Mouse (Mus musculus): Measurements from ENCODE around the gene Apopt1.

DNA sequence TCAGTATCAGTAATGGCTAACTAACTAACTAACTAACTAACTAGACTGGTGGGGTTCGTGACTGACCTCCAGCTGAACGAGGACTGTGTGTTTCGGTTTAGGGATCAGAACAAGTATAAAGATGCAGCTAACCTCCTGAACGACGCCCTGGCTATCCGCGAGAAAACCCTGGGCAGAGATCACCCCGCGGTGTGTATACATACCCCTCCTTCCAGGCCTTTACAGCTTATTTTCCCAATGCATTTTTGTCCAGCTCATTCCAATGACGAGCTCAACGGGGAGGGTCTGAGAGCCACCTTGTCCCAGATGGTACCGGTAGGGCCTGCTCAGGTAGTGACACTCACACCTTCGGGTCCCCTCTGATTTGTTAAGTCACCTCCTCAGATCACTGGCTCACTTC lies 64.9 kb downstream of the Apopt1 start:
- TF ChIP-seq CTCF (IDR thresholded peaks at IDR 0.05; ENCODE audit: borderline replicate concordance, extremely low read depth, insufficient read depth, insufficient read length) (no peak), POLR2A (IDR thresholded peaks at IDR 0.05; ENCODE audit: borderline replicate concordance, extremely low read depth, insufficient read depth, insufficient read length, poor library complexity, severe bottlenecking) (no peak)

All from brain, embryonic 14.5 days (tissue).